Mouse (Mus musculus) erythroblast, embryonic 14.5 days (primary cell): ENCODE measurements around the gene Plekho2.

Experiments used
- GATA1 ChIP-seq: IDR thresholded peaks from 2 replicates; pipeline ENCODE4 v1.6.1; 2012; ENCODE audit warnings: low read length, inconsistent platforms, mixed read lengths
- TAL1 ChIP-seq: IDR thresholded peaks from 3 replicates; pipeline ENCODE4 v1.6.1; 2012; ENCODE audit warnings: low read length, inconsistent platforms, mixed read lengths

DNA sequence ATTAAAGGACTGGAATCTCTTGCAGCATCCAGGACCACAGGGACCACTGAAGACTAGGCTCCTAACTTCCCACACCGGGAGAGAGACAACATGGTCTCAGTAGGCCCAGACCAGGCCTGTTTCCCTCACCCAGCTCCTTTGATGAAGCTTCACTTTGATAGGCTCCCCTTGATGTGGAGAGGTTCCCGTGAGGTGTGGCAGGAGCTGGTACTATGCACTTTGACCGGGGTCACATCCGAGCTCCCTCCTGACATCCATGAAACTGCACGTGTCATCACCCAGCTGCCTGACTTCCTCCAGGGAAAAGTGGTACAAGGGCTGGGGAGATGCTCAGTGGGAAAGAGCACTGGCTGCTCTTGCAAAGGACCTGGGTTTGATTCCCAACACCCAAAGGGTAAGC is 16.8 kb downstream of the Plekho2 start:
- TF ChIP-seq TAL1 = no peak
- TF ChIP-seq GATA1 = no peak
